Mouse (Mus musculus) MEL (cell line): ENCODE data around the gene Igdcc3. TPM values are rescaled to one million over a fixed set of nuclear protein-coding genes. Genes with fewer than 3 reads are reported as not detected.

Source experiments
- DNase-seq: peaks from one replicate; pipeline ENCODE4 v3.0.0; 2011; ENCODE audit warnings: low read depth, low spot score
- H3K27ac ChIP-seq: 2 replicates; pipeline ENCODE4 v1.5.1; 2012; ENCODE audit warnings: low read depth, mild to moderate bottlenecking, control low read depth, low read length, moderate library complexity; ENCODE audit not compliant: control insufficient read depth
- H3K27me3 ChIP-seq, 2 experiments: fragments of 150-350 bp in 1 of 2; sonication (generic) in 1 of 2; 2 replicates each; pipeline ENCODE4 v1.6.1; 2012; ENCODE audit warnings: low read length in 2 of 2, mild to moderate bottlenecking in 2 of 2, improper control_type of control experiment in 1 of 2, moderate library complexity in 1 of 2; ENCODE audit not compliant: insufficient read depth in 2 of 2, control insufficient read depth in 1 of 2
- H3K36me3 ChIP-seq, 2 experiments: 2 replicates each; pipeline ENCODE4 v1.6.1; 2012 to 2014; ENCODE audit warnings: low read length in 2 of 2, improper control_type of control experiment in 1 of 2, inconsistent platforms in 1 of 2, mild to moderate bottlenecking in 1 of 2; ENCODE audit not compliant: insufficient read depth in 2 of 2, control insufficient read depth in 1 of 2
- H3K4me1 ChIP-seq, 2 experiments: fragments of 150-350 bp in 1 of 2; sonication (generic) in 1 of 2; 2 replicates each; pipeline ENCODE4 v1.6.1; 2012; ENCODE audit warnings: low read length in 2 of 2, improper control_type of control experiment in 1 of 2, mild to moderate bottlenecking in 1 of 2; ENCODE audit not compliant: insufficient read depth in 2 of 2, control insufficient read depth in 1 of 2
- H3K4me3 ChIP-seq, 2 experiments: fragments of 150-350 bp in 1 of 2; sonication (generic) in 1 of 2; 2 replicates each; pipeline ENCODE4 v1.5.1; 2012; ENCODE audit warnings: low read depth in 2 of 2, low read length in 2 of 2, mild to moderate bottlenecking in 2 of 2, moderate library complexity in 2 of 2, control low read depth in 1 of 2, improper control_type of control experiment in 1 of 2; ENCODE audit not compliant: control insufficient read depth in 1 of 2, insufficient read depth in 1 of 2
- H3K79me2 ChIP-seq: 2 replicates; pipeline ENCODE4 v1.6.1; 2012; ENCODE audit warnings: mild to moderate bottlenecking, low read length, moderate library complexity; ENCODE audit not compliant: control insufficient read depth, poor library complexity, insufficient read depth
- H3K9ac ChIP-seq: 2 replicates; pipeline ENCODE4 v1.6.1; 2012; ENCODE audit warnings: low read depth, mild to moderate bottlenecking, control low read depth, low read length, moderate library complexity; ENCODE audit not compliant: control insufficient read depth, poor library complexity, severe bottlenecking
- H3K9me3 ChIP-seq: fragments of 150-350 bp; sonication (generic); replicated peaks from 2 replicates; pipeline ENCODE4 v1.6.1; 2012; ENCODE audit warnings: mild to moderate bottlenecking, low read length, improper control_type of control experiment, moderate library complexity; ENCODE audit not compliant: insufficient read depth
- BHLHE40 ChIP-seq: IDR thresholded peaks from 2 replicates; pipeline ENCODE4 v1.6.1; 2012; ENCODE audit warnings: low read depth, mild to moderate bottlenecking, inconsistent platforms, low read length, improper control_type of control experiment, borderline replicate concordance
- CHD2 ChIP-seq: IDR thresholded peaks from 2 replicates; pipeline ENCODE4 v1.6.1; 2011; ENCODE audit warnings: low read length, improper control_type of control experiment
- E2F4 ChIP-seq: IDR thresholded peaks from 2 replicates; pipeline ENCODE4 v1.6.1; 2011; ENCODE audit warnings: low read depth, low read length, improper control_type of control experiment, borderline replicate concordance
- ELF1 ChIP-seq: IDR thresholded peaks from 2 replicates; pipeline ENCODE4 v1.6.1; 2014; ENCODE audit warnings: low read depth, mild to moderate bottlenecking, inconsistent platforms, low read length, improper control_type of control experiment, moderate library complexity
- EP300 ChIP-seq, 2 experiments: IDR thresholded peaks; 2 replicates each; pipeline ENCODE4 v1.6.1; 2011; ENCODE audit warnings: improper control_type of control experiment in 2 of 2, low read length in 2 of 2, low read depth in 1 of 2, mild to moderate bottlenecking in 1 of 2
- ETS1 ChIP-seq: IDR thresholded peaks from 2 replicates; pipeline ENCODE4 v1.6.1; 2012; ENCODE audit warnings: low read depth, mild to moderate bottlenecking, inconsistent platforms, low read length, improper control_type of control experiment, moderate library complexity
- GABPA ChIP-seq: IDR thresholded peaks from 2 replicates; pipeline ENCODE4 v1.6.1; 2012; ENCODE audit warnings: low read depth, mild to moderate bottlenecking, inconsistent platforms, low read length, improper control_type of control experiment, moderate library complexity
- GATA1 ChIP-seq: IDR thresholded peaks from 2 replicates; pipeline ENCODE4 v1.6.1; 2011; ENCODE audit warnings: low read depth, low read length, improper control_type of control experiment
- JUND ChIP-seq: IDR thresholded peaks from 2 replicates; pipeline ENCODE4 v1.6.1; 2011; ENCODE audit warnings: low read depth, mild to moderate bottlenecking, improper control_type of control experiment, low read length
- MAFK ChIP-seq: IDR thresholded peaks from 2 replicates; pipeline ENCODE4 v1.6.1; 2011; ENCODE audit warnings: low read depth, mild to moderate bottlenecking, low read length, improper control_type of control experiment, borderline replicate concordance
- MAZ ChIP-seq: IDR thresholded peaks from 2 replicates; pipeline ENCODE4 v1.6.1; 2012; ENCODE audit warnings: low read depth, mild to moderate bottlenecking, inconsistent platforms, low read length, improper control_type of control experiment
- MXI1 ChIP-seq: IDR thresholded peaks from 2 replicates; pipeline ENCODE4 v1.6.1; 2011; ENCODE audit warnings: mild to moderate bottlenecking, low read depth, low read length, improper control_type of control experiment
- MYB ChIP-seq: IDR thresholded peaks from 2 replicates; pipeline ENCODE4 v1.6.1; 2011; ENCODE audit warnings: mild to moderate bottlenecking, low read depth, low read length, improper control_type of control experiment
- NRF1 ChIP-seq: IDR thresholded peaks from 2 replicates; pipeline ENCODE4 v1.6.1; 2014; ENCODE audit warnings: low read depth, mild to moderate bottlenecking, inconsistent platforms, low read length, improper control_type of control experiment, moderate library complexity; ENCODE audit not compliant: poor library complexity, insufficient read depth, severe bottlenecking
- POLR2AphosphoS5 ChIP-seq: IDR thresholded peaks from 2 replicates; pipeline ENCODE4 v1.6.1; 2012; ENCODE audit warnings: low read depth, borderline replicate concordance, mild to moderate bottlenecking, inconsistent platforms, low read length, moderate library complexity, mixed read lengths
- RAD21 ChIP-seq: IDR thresholded peaks from 2 replicates; pipeline ENCODE4 v1.6.1; 2011; ENCODE audit warnings: mild to moderate bottlenecking, low read depth, low read length, improper control_type of control experiment
- SMC3 ChIP-seq: IDR thresholded peaks from 2 replicates; pipeline ENCODE4 v1.6.1; 2011; ENCODE audit warnings: low read depth, low read length, improper control_type of control experiment
- TAL1 ChIP-seq: IDR thresholded peaks from 2 replicates; pipeline ENCODE4 v1.6.1; 2012; ENCODE audit warnings: mild to moderate bottlenecking, inconsistent platforms, low read length, moderate library complexity, mixed read lengths
- TBP ChIP-seq: IDR thresholded peaks from 2 replicates; pipeline ENCODE4 v1.8.0; 2011; ENCODE audit warnings: low read depth, low read length, improper control_type of control experiment
- TCF12 ChIP-seq: IDR thresholded peaks from 2 replicates; pipeline ENCODE4 v1.6.1; 2014; ENCODE audit warnings: low read depth, mild to moderate bottlenecking, inconsistent platforms, low read length, improper control_type of control experiment, moderate library complexity
- ZNF384 ChIP-seq: IDR thresholded peaks from 2 replicates; pipeline ENCODE4 v1.6.1; 2012; ENCODE audit warnings: low read depth, mild to moderate bottlenecking, inconsistent platforms, low read length, improper control_type of control experiment
- polyA plus RNA-seq, 2 experiments: library from polyadenylated mRNA; stranded (reverse) in 1 of 2; unstranded in 1 of 2; fragments of >175 nt in 1 of 2; fragments of >200 nt in 1 of 2; gene quantifications; 2 replicates each; pipeline versions ENCODE4 v1.2.1 to v1.2.4; 2012; ENCODE audit warnings: low replicate concordance in 2 of 2, low read depth in 1 of 2; ENCODE audit not compliant: insufficient read length in 2 of 2, insufficient read depth in 1 of 2, missing spikeins in 1 of 2
- total RNA-seq: library from RNA; depleted of rRNA; stranded (reverse); fragments of 300-350 nt; gene quantifications from 2 replicates; pipeline ENCODE4 v1.2.3, GENCODE M21; 2012

Gene Igdcc3
- total and polyA plus RNA-seq, 3 experiments = not detected

DNA sequence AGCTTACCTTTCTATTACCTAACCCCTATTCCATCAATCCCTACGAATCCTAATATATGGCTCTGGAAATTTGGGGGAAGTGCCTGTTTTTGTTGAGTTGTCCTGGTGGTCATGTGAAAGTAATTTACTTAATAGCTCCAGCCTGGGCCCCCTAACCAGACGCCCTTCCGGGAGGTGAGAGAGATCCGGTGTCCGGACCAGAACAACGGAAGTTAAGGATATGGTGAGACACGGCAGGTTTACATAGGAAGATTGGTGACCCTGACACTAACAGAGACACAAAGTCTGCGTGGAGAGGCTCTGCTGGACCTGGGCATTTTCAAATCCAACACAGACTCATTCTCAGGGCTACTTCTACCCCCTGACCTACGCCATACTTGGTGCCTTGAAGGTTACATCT is 25.4 kb downstream of the Igdcc3 start:
- Histone ChIP-seq H3K27me3 (peaks cover 0 to 1% of the 10 kb centered on the region in 2 experiments; a peak in 2 of 4 replicates), H3K36me3 (no peaks in the 10 kb centered on the region), H3K9me3 (no peaks in the 10 kb centered on the region), H3K4me1 (no peaks in the 10 kb centered on the region), H3K4me3 (no peak overlapping the region), H3K79me2 (no peaks in the 10 kb centered on the region), H3K9ac (no peak overlapping the region), H3K27ac (no peak overlapping the region)
- TF ChIP-seq RAD21 = no peak
- TF ChIP-seq JUND = no peak
- no peak for TF ChIP-seq ELF1
- no peak for TF ChIP-seq SMC3
- TF ChIP-seq ETS1 = no peak
- TF ChIP-seq NRF1 = no peak
- no peak for TF ChIP-seq TAL1
- DNase-seq = no peak

DNA sequence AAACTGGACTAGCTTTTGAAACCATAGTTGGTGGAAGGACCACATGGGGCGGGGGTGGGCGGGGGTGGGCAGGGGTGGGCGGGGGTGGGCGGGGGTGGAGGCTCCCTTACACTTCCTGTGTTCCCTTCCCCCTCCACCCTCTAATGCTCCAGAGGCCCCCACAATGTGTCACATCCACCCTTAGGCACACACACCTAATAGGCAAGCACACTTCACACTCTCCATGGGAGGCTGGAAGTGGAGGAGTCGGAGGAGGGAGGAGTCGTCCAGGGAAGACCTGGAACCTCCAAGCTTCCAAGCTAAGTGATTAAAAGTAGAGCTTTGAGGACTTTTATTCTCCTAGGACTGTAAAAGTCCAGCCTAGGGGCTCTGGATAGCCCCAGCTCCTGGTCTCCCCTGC is 27.5 kb downstream of the Igdcc3 start:
- Histone ChIP-seq H3K36me3 (no peaks in the 10 kb centered on the region), H3K4me1 (no peaks in the 10 kb centered on the region), H3K27ac (no peak overlapping the region), H3K79me2 (no peaks in the 10 kb centered on the region), H3K9me3 (no peaks in the 10 kb centered on the region), H3K4me3 (no peak overlapping the region), H3K27me3 (peaks cover 0 to 1% of the 10 kb centered on the region in 2 experiments; a peak in 2 of 4 replicates), H3K9ac (no peak overlapping the region)
- no peak for DNase-seq
- TF ChIP-seq TCF12 (no peak), E2F4 (no peak), MAFK (no peak), SMC3 (no peak), BHLHE40 (no peak), MXI1 (no peak), TAL1 (no peak), GABPA (no peak), MAZ (no peak), POLR2AphosphoS5 (no peak), NRF1 (no peak), RAD21 (no peak), EP300 (IDR thresholded peaks at IDR 0.05; ENCODE audit: low read depth in 1 of 2, low read length in 2 of 2) (no peak), MYB (no peak), ZNF384 (no peak), GATA1 (no peak), CHD2 (no peak), ELF1 (no peak), TBP (no peak)
